Mouse (Mus musculus): Measurements from ENCODE around the gene Syt12.

Gene Syt12

GRCm38 (mm10) chr19:4446661-4447420 is 30.4 kb downstream of the Syt12 start:
- no peak for DNase-seq

GRCm38 (mm10) chr19:4442408-4442807 is 34.8 kb downstream of the Syt12 start:
- peak; percentile 79 for DNase-seq

GRCm38 (mm10) chr19:4441621-4442161 is 35.6 kb downstream of the Syt12 start:
- no peak for DNase-seq

- DNase-seq = peak; percentile 70
Measured at GRCm38 (mm10) chr19:4441090-4441591, 36.1 kb downstream of the Syt12 start.

DNA sequence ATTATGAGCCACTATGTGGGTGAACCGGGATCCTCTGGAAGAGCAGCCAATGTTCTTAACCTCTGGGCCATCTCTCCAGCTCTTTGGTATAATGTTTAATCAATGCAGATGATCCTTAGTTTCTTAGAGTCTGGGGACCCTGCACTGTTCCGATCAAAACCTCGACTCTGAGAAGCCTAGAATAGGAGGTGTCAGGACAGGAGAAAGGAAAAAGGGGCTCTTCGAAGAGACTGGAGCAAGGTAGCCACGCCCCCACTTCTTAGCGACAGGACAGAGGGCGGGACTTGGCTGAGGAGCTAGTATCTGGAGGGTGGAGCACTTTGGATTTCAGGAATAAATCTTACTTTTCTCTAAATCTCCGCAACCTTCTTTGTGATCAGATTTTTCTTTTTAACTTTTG is 37.0 kb downstream of the Syt12 start:
- DNase-seq = peak; percentile 59

- peak; percentile 76 for DNase-seq
Measured at GRCm38 (mm10) chr19:4439161-4439801, 38.0 kb downstream of the Syt12 start, which contains the start of gene Rhod. Rhod (minus strand) TSS chr19:4439432.

- DNase-seq = no peak
Measured at GRCm38 (mm10) chr19:4438791-4439160, 38.5 kb downstream of the Syt12 start.

DNA sequence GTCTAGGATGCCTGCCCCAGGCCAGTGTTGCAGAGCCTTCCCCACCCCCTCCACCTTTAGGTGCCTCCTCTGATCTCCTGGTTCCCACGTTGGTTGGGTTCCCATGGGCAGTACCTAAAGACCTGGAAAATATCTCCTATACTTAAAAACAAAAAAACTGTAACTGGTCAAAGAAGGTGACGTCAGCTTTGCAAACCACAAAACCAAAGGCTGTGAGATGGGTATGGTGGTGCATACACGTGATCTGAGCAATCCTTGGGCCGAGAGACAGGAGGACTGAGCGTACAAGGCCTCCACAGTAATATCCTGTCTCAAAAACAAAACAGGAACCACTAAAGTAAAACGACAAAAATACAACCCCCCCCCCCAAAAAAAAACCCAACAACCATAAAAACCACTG is 39.4 kb downstream of the Syt12 start:
- no peak for DNase-seq

- no peak for DNase-seq
Measured at GRCm38 (mm10) chr19:4436254-4436653, 41.0 kb downstream of the Syt12 start.

GRCm38 (mm10) chr19:4434999-4435398 is 42.2 kb downstream of the Syt12 start:
- no peak for DNase-seq

DNA sequence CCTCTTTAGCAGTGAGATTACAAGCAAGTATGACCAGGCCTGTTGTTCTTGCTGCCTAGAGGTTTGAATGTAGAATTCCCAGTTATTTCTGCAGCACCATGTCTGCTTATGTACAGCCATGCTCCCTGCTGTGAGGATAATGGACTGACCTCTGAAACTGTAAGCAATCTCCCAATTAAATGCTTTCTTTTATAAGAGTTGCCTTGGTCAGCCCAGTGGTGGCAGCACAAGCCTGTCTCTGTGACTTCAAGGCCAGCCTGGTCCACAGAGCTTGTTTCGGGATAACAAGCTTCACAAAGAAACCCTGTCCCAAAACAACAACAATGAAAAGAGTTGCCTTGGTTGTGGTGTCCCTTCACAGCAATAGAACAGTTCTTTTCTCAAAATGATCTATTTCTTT is 43.5 kb downstream of the Syt12 start:
- no peak for DNase-seq

DNA sequence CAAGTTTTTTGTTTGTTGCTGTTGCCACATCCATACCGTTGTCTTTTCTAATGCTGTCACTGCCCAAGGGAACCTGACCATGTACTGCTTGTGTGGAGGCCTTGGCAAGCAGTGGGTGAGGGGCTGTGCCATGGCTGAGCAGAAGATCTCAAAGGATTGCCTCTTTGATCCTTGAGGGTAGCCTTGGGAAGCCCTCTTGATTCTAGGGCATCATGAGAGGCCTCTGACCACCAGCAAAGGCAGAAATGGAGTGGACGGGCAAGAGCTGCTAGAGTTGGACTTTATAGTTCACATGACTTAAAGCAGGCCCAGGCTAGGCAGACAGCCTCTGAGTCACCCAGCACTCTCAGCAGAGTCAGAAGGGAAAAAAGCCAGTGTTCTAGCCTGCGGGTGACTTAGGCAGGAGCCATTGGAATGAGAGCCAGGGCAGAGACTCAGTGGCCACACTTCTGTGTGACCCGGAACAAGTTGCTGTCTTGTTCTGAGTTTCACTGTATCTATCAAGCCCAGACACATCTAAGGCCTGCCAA is 47.1 kb downstream of the Syt12 start:
- no peak for DNase-seq

- DNase-seq = peak; percentile 69
Measured at GRCm38 (mm10) chr19:4425610-4426366, 51.5 kb downstream of the Syt12 start.

DNA sequence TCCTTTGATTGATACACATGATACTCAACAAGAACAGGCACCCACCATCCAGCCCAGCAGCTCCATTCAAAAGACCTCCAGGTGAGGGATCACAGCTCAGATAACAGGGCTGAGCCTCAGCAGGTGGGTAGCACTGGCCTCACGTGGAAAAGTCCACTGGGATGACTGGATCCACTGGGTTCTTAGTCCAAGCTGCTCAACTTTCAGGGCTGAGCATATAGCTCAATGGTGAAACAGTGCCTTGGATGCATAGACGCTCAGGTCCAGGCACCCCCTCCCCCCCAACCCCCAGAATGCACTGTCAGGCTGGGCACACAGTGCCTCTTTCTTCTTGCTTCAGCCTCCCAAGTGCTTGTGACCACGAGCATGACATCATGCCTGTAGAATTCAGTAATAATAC is 54.2 kb downstream of the Syt12 start:
- DNase-seq = no peak

- no peak for DNase-seq
Measured at GRCm38 (mm10) chr19:4422581-4422980, 54.7 kb downstream of the Syt12 start.

DNA sequence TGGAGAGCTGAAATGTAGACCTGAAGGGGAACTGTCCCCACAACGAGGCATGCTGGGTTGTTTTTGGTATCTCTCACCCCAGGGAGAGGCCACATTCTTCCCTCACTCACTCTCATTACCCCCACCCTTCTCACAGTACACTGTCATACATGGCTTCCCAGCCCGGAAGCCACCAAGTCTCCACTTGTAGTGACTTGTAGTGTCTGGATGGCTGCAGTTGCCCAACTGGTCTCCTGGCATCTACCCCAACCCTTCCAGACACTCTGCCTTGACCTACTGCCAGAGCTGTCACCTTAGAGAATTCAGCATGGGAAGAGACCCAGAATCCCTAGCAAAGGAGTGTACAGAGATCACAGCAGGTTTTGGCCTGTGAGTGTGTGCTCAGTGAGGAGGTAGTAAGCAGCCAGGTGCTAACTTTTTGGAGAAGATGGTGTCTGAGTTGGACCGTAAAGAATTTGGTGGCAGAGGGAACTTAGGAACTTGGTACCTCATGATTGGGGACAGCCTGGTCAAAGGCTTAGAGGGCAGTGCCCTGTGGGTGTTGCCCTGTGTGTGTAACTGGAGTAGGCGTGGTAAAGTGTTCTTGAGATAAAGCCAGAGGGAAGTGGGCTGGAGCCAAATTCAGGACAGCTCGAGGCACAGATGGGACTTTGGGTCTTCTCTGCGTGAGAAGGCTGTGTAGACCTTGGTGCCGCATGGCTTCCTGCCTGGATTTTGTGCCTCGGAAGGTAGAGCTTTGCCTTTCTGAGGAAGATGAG is 56.9 kb downstream of the Syt12 start:
- DNase-seq = no peak

DNA sequence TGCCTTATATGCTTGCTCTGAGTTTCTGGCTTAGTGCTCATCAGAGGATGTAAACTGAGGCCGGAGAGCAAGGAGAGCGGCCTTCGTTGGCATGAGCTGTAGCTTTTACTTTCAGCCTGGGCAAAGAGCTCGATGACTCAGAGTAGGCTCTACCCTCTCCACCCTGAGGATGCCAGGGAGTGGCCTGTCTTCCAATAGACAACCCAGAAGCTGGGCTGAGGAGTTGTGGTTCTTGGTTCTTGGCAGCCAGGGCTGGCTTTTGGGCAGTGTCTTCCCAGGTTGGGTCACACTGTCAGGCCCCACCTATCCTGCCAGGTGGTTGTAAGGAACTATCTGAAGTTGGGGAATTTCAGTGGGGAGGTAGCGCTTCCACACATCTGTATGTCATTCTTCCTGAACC is 57.5 kb downstream of the Syt12 start:
- no peak for DNase-seq

DNA sequence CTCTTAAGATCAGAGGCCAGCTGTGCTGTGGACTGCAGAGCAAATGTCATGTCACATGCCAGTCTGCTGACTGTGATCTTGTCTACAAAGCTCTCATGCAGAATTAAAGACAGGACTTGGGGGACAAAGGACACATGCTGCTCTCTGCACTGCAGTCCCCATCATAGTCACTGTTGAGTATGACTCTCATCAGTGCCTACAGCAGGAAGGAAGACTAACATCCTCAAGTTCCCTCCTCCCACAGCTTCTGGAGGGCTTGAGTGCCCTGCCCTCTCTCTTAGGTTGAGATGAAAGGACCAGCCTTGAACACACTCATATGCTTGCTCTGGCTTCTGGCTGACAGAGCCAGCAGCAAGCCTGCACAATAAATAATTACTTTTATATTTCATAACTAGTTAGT is 59.5 kb downstream of the Syt12 start:
- no peak for DNase-seq

- DNase-seq = peak; percentile 87
Measured at GRCm38 (mm10) chr19:4417183-4417582, 60.1 kb downstream of the Syt12 start.

- no peak for DNase-seq
Measured at GRCm38 (mm10) chr19:4414631-4415030, 62.6 kb downstream of the Syt12 start.

DNA sequence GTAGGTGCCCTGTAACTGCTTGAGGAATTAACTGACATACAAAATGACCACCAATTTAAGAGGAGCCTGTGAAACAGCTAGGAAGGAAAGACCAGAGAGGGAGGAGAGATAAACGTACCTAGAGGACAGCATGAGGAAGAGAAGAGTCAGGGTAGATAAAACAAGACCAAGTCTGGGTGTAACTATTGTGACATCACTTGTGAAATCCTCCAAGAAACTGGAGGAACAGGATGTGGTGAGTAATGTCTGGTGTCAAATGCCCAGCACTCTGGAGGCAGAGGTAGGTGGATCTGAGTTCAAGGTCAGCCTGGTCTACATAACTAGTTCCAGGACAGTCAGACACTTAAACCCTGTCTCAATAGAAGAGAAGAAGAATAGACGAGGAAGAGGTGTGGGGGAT is 68.2 kb downstream of the Syt12 start:
- DNase-seq = no peak

- no peak for DNase-seq
Measured at GRCm38 (mm10) chr19:4404840-4405239, 72.4 kb downstream of the Syt12 start.
